Mouse (Mus musculus) liver, embryonic 14.5 days (tissue): ENCODE results near the gene Cmtm8.

Experiments
- CTCF ChIP-seq: IDR thresholded peaks from 2 replicates; pipeline ENCODE4 v1.5.1; 2016; ENCODE audit warnings: antibody characterized with exemption, low read depth, control low read depth
- EP300 ChIP-seq: IDR thresholded peaks from 2 replicates; pipeline ENCODE4 v1.6.1; 2016; ENCODE audit warnings: antibody characterized with exemption, low read depth

DNA sequence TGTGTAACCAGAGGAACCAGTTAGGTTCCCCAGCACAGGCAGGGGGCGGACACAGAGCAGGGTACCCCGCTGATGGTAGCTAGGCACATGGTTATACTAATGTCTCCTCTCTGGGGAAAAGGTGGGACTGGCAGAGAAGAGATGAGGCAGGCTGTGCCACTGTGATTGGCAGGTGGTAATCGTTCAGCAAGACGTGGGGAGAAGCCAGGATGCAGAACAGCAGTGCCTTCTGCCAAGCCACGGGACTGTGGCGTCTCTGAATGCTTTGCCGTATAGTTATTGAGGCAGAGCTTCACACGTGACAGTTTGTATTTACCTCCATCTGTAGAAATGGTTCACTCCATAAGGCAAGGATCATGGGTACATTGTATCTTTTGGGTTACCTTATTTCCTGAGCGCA is 10.7 kb upstream of the Cmtm8 start:
- no peak for TF ChIP-seq CTCF
- no peak for TF ChIP-seq EP300
